Mouse (Mus musculus): ENCODE data around the gene Glipr1l3. TPM values are rescaled to one million over a fixed set of nuclear protein-coding genes. Genes with fewer than 3 reads are reported as not detected.
"Not testable (repeated sequence)": the region's sequence is repeated elsewhere in the genome, so short reads cannot be mapped to it uniquely, and the experiment has no call there.

The Glipr1l3 gene
- not detected for total RNA-seq (2021)
- long read RNA-seq, experiment 1, result 0 reads
- long read RNA-seq, experiment 2, result 0 reads

DNA sequence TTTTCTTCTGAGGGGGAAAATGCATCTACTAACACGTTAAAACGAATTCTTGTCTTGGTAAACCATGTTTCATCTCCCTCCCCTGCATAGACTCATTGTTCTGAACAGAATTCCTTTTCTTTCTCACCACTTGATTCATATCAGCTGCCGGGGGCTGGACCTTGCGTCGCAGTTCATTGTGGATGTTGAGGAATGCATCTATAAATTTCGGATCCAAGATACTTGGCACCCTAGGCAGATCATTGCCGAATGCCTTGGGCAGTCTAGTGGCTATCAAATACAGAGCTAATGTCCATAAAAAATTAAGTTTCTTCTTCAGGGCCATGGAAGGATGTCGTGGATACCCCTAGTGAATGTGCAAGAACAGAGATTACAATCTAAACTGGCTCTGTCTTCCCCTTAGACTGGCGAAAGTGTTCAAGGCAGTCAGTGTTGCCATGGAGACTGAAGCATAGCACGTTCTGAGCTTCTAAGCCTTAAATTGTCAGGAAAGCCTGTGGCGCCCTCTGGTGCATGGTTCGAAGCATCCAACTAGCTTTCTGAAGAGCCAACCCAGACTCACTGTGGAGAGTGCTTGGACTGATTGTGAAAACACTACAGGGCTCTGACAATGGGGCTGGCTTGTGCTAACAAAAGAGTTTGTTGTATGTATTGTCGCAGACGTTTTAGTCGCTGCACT, at the start of gene Glipr1l3:
Glipr1l3 (minus strand) TSS at position 446 of the 679 bp plus-strand sequence.
- intact Hi-C loops (cut with DNase I), result not testable (repeated sequence)
- peak; percentile 17 to 20 for DNase-seq

DNA sequence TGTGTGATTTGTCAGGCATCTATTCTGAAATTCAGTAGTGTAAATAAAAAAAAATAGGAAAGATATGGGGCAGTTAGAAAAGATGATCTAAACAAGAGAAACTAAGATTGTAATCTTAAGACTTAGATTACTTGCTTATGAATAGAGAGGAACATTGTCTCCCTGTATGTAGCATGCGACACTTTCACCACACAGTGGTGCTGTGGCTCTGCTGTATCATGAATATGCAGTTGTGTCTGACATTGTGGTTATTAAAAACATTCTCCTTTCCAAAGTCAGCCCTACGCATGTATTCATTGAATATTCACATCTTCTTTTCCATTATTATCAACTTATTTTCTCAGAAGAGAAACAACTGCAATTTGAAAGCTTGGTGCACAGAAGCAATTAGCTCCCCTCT, 43.3 kb upstream of the Glipr1l3 start:
- intact Hi-C loops (cut with DNase I), result no loop called here
- no peak for DNase-seq

DNA sequence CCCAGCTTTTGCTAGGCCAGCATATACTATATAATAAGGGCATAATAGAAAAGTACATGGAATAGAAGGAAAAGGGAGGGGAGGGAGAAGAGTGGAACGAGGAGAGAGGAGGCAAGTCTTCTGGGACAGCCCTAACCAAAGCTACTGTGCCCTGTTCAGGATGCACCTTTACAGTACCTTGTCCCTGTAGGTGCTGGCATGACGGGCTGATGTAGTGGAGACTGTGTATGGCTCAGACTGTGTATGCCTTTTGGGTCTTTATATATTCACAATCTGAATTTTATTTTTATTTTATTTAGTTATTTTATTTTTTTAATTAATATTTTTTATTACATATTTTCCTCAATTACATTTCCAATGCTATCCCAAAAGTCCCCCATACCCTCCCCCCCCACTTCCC, 33.8 kb upstream of the Glipr1l3 start:
- intact Hi-C loops (cut with DNase I); DNase-seq: not testable (repeated sequence)

DNA sequence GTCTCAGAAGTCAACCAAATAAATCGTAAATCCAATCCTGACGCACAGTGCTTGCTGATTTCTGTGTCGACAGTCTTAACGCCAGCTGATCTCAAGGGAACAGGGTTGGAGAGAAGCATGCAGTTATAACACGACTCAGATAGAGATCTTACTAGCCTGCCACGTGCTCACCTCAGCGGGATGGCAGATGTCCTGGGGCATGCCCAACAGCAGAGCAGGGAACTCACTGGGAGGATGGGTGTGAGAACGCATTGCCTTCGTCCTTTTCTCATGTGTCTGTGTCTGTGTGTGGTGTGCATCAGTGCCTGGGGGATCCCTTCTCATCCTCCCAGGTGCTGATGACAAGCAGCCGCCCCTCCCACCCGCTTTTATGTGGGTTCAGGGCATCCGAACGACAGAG, 16.9 kb upstream of the Glipr1l3 start:
- DNase-seq; intact Hi-C loops (cut with DNase I): not testable (repeated sequence)

DNA sequence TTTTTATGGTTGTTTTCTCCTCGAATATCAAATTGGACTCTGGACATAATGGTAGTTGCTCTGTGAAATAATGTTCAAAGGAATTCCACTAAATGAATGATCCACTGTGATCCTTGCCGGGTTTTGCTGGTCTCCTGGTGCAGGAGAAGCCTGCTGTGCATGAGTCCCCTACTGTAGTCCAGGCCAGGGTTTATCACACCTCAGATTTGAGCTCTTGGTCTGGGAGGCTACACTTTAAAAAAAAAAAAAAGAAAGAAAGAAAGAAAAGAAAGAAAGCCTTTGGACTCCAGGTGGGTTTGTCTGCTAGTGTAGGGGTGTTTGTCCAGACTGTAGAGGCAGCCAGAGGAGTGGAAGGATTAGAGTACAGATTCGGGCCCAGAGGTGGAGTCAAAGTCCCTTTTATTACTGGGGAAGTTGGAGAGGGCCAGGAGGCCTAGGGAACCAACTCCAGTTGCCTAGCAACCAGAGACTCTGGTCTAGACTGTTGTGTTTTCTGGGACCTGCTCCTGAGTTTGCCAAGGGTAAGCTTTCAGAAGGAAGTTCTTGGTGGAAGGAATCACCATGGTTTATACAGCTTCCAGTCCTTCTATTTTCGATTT, 3.1 kb upstream of the Glipr1l3 start, which contains the start of gene Caps2:
Caps2 (plus strand) TSS at position 454 of the 599 bp plus-strand sequence.
- intact Hi-C loops (cut with DNase I), result no loop called here
- no peak for DNase-seq

DNA sequence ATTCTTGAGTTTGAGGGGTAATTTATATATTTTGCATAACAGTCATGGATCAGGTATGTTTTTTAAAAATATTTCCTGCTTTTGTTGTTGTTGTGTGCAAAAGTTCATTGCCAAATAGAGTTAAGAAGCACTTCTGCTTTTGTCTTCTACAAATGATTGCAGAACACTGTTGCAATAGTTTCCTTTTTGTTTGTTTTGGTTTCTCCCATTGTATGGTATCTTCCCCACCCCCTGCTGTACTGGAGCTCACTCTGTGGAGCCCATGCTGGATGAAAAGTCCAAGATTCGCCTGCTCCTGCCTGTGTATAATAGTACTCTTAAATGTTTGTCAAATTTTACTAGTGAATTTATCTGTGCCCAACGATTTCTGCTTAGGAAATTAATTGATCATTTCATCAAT, 20.3 kb downstream of the Glipr1l3 start:
- intact Hi-C loops (cut with DNase I), result no loop called here
- DNase-seq, result no peak

DNA sequence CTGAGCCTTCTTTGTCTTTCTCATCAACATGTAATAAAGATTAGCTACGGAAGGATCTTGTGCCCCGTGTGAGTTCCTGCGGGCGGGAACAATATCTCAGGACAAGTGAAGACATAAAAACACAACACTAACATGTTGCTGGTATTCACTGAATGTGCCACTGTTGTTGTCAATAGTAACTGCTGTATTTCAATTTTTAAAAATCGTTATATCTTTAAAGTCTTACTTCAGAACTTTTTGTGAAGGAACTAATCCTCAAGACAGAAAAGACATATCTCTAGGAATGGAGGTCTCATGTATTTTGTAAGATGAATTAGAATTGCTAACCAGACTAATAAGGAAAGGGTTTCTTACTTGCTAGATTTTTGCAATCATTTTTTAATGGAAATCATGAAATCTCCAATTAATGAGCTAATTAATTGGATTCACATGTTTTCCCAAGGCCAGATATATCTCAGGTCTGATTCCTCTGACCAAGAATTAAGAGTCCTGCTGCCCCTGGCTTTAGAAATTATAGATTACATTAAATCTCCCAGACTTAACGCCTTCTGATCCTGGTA, 21.2 kb downstream of the Glipr1l3 start:
- DNase-seq, result no peak
- intact Hi-C loops (cut with DNase I), result no loop called here

DNA sequence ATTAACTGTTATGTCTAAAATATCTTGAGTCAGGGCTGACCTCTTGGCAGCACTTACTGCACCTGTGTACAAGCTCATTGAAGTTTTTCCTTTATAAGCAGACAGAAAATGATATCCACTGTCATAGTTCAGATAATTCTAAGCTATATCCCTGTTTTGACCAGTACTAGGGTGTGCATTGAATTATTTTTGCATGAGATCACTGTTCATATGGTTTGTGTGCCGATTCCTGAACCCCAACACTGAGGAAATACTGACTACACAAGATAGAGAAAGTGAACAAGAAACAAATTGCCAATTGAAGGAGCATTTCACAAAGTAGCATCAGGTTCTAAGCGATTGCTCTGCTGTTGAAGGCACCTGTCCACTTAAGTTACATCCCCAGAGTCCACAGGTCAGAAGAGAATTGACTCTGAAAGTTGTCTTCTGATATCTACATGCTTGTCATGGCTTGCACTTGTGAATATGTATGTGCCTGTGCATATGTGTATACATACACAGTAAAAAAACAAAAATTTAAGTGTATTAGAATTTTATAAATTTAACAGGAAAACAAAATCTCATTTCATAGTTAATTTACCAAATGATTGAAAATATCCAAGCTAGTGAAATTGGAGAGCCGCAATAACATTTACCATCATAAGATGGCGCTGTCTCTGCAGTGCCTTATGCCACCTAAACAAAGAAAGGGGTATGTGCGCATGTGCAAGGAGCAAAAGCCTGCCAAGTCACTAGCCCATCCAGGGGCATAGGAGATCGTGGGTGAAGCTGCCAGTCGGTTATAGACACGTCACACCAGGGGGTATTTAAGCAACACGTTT, 21.9 kb downstream of the Glipr1l3 start:
- peak in 1 of 2 experiments; percentile 5 for DNase-seq
- intact Hi-C loops (cut with DNase I), result no loop called here

DNA sequence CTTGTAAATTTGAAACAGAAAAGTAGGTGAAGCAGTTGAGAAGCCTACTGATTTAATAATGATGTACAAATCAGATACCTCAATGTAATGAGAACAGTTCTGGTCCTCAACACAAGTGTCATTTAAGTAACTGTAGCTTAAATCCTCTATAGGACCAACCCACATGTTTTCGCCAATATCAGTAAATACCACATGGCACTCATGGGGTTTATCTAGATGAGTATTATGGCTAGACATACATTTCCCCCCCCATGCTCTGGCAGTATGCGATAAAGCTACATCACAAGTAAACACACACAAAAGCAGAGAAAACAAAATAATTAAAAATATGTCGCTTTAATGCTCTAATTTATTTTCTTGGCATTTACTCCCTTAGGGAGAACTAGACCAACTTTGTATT, 27.9 kb downstream of the Glipr1l3 start:
- intact Hi-C loops (cut with DNase I), result no loop called here
- no peak for DNase-seq

DNA sequence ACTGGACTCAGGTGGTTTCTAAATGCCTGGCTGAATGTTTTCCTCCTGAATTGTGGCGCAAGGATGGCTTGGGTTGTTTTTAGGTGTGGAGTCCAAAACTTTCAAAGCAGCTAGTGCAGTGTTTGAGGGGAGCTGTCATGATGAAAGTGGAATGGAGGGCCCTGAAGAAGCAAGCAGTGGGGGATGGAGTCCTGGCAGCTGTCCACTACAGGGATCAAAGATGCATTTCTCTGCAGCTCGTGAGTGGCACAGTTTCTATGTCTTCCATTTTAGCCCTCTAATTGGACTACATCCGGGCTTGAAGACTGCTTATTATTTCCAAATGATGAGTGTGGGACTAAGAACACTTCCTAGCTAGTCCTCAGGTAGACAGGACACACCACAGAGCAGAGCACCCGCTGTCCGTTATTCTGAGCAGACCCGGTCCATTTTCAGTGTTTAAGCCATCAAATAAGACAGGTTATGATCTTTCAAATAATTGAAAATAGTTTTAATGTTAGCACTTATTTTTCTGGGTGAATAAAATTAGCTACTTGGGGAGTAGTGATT, 32.4 kb downstream of the Glipr1l3 start:
- intact Hi-C loops (cut with DNase I); DNase-seq: not testable (repeated sequence)

DNA sequence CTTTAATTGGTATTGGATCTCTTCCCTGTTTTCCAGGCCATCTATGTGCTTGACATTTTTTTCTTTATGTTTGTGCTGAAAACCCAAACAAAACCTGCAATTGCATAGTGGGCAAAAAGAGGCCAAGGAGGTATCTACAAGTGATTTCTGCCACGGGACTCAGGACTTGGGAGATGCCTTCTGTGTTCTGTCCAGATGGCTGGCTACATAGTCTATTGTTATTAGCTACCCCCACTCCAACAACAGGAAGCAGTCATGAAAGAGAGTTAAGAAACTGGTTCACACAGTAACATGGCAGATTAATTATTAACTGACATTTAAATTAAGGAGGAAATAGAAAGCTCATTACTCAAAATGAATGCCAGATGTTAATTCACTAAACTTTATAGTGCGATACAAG, 35.0 kb downstream of the Glipr1l3 start:
- DNase-seq; intact Hi-C loops (cut with DNase I): not testable (repeated sequence)

DNA sequence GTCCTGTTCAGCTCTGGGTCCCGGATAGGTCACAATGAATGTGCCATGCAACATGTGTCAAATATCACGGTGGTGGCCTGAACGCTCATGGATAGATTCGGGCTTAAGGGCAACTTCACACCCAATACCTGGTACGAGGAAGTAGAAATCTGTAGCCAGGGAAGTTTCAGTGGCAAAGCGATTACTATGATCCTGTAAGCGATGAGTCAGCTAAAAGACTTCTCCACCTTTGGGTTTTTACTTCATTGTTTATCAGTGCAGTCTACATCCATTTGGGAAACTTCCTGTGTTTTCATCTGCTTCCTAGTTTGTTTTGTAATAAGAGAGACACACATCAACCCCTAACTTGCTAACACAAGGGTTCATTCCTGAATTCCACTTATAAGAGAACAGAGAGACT, 49.7 kb downstream of the Glipr1l3 start:
- DNase-seq, result no peak
- intact Hi-C loops (cut with DNase I), result no loop called here

DNA sequence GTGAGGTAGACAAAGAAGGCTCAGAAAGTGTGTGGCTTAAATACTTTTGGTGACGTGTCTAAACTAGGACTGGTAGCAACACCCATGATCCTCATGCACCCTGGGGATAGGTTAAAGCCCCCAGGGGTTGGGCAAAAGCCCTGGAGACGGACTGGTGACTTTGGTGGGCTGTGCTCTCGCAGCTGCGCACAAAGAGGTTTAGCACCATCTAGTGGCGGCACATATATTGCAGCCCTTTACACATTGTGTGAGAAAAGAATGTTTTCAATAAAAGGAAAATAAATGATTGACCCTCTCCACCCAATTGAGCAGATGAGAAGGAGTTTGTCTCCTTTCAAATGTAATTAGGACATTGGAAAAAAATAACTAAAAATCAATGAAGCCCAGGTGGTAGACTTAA, 54.3 kb downstream of the Glipr1l3 start:
- DNase-seq, result peak; percentile 10 to 13
- intact Hi-C loops (cut with DNase I), result loop anchor here (5.0 kb wide), 1 partner anchor 128 kb away; no protein-coding TSS in a partner anchor

Other genes starting within 250 kb of the Glipr1l3 start
- 10 to 100 TPM; 23.7 to 26.4 TPM for gene Krr1, start 187.7 kb downstream of the Glipr1l3 start, total RNA-seq (2021)
- gene Glipr1, start 157.7 kb downstream of the Glipr1l3 start, total RNA-seq (2021), result not detected
- gene Glipr1l1, start 100.1 kb downstream of the Glipr1l3 start, total RNA-seq (2021), result not detected
- gene Glipr1l2, start 77.0 kb downstream of the Glipr1l3 start, total RNA-seq (2021), result not detected
- not detected for gene Caps2, start 3.3 kb upstream of the Glipr1l3 start, total RNA-seq (2021)
- under 1 TPM; 0.15 to 0.17 TPM for gene Kcnc2, start 110.8 kb upstream of the Glipr1l3 start, total RNA-seq (2021)

Measured in gastrocnemius, postnatal 36 days (tissue).